Mouse (Mus musculus) CH12.LX (cell line): ENCODE data around the gene Nipsnap3a. TPM values are rescaled to one million over a fixed set of nuclear protein-coding genes. Genes with fewer than 3 reads are reported as not detected.

Source experiments
- DNase-seq: peaks from one replicate; pipeline ENCODE4 v3.0.0-alpha.2; 2013; ENCODE audit errors: extremely low read depth
- H3K27ac ChIP-seq: 2 replicates; pipeline ENCODE4 v1.5.1; 2012; ENCODE audit warnings: low read depth, mild to moderate bottlenecking, control low read depth, moderate library complexity; ENCODE audit not compliant: insufficient read depth
- H3K27me3 ChIP-seq: replicated peaks from 2 replicates; pipeline ENCODE3; 2012; ENCODE audit warnings: inconsistent platforms
- H3K36me3 ChIP-seq, 2 experiments: replicated peaks in 1 of 2; 2 replicates each; pipeline versions ENCODE3 to v1.6.1; 2012; ENCODE audit warnings: inconsistent platforms in 1 of 2, low read length in 1 of 2, mild to moderate bottlenecking in 1 of 2, mixed read lengths in 1 of 2, moderate library complexity in 1 of 2; ENCODE audit not compliant: control insufficient read depth in 1 of 2, insufficient read depth in 1 of 2
- H3K4me1 ChIP-seq, 2 experiments: 2 replicates each; pipeline ENCODE4 v1.6.1; 2012; ENCODE audit warnings: inconsistent platforms in 1 of 2, moderate library complexity in 1 of 2; ENCODE audit not compliant: insufficient read depth in 2 of 2, control insufficient read depth in 1 of 2
- H3K4me2 ChIP-seq: 2 replicates; pipeline ENCODE4 v1.6.1; 2012; ENCODE audit warnings: low read depth, mild to moderate bottlenecking, control low read depth; ENCODE audit not compliant: poor library complexity, insufficient read depth, severe bottlenecking
- H3K4me3 ChIP-seq, 3 experiments: fragments of 150-350 bp in 1 of 3; sonication (generic) in 1 of 3; replicated peaks in 1 of 3; 2 replicates each; pipeline versions ENCODE3 to v1.5.1; 2011 to 2012; ENCODE audit warnings: low read depth in 2 of 3, low read length in 2 of 3, mild to moderate bottlenecking in 2 of 3, moderate library complexity in 2 of 3, control low read depth in 1 of 3, improper control_type of control experiment in 1 of 3, inconsistent platforms in 1 of 3, mixed read lengths in 1 of 3; ENCODE audit not compliant: poor library complexity in 1 of 3
- H3K79me2 ChIP-seq: replicated peaks from 2 replicates; pipeline ENCODE4 v1.6.1; 2012; ENCODE audit warnings: mild to moderate bottlenecking, moderate library complexity; ENCODE audit not compliant: control insufficient read depth, poor library complexity, insufficient read depth, severe bottlenecking; ENCODE audit errors: extremely low read depth
- H3K9ac ChIP-seq: 2 replicates; pipeline ENCODE4 v1.6.1; 2012; ENCODE audit warnings: low read depth, mild to moderate bottlenecking, control low read depth, moderate library complexity; ENCODE audit not compliant: insufficient read depth
- H3K9me3 ChIP-seq: replicated peaks from 2 replicates; pipeline ENCODE3; 2012; ENCODE audit warnings: low read length, inconsistent platforms, mixed read lengths
- BHLHE40 ChIP-seq: IDR thresholded peaks from 2 replicates; pipeline ENCODE4 v1.6.1; 2011; ENCODE audit warnings: mild to moderate bottlenecking, low read depth, low read length, improper control_type of control experiment
- CHD1 ChIP-seq: IDR thresholded peaks from 2 replicates; pipeline ENCODE4 v1.6.1; 2012; ENCODE audit warnings: low read depth, low read length, improper control_type of control experiment, inconsistent platforms
- CTCF ChIP-seq, 2 experiments: IDR thresholded peaks in 1 of 2; conservative IDR thresholded peaks in 1 of 2; 2 replicates each; pipeline ENCODE4 v1.5.1; 2011 to 2012; ENCODE audit warnings: low read depth in 2 of 2, low read length in 2 of 2, improper control_type of control experiment in 1 of 2, inconsistent platforms in 1 of 2, mild to moderate bottlenecking in 1 of 2, moderate library complexity in 1 of 2
- E2F4 ChIP-seq: IDR thresholded peaks from 2 replicates; pipeline ENCODE4 v1.6.1; 2011; ENCODE audit warnings: low read depth, low read length, improper control_type of control experiment; ENCODE audit not compliant: insufficient replicate concordance
- ELF1 ChIP-seq: IDR thresholded peaks from 2 replicates; pipeline ENCODE4 v1.6.1; 2014; ENCODE audit warnings: low read depth, mild to moderate bottlenecking, inconsistent platforms, low read length, improper control_type of control experiment
- EP300 ChIP-seq: IDR thresholded peaks from 2 replicates; pipeline ENCODE4 v1.6.1; 2011; ENCODE audit warnings: low read length, improper control_type of control experiment
- GABPA ChIP-seq: IDR thresholded peaks from 2 replicates; pipeline ENCODE4 v1.6.1; 2012; ENCODE audit warnings: low read depth, low read length, improper control_type of control experiment, inconsistent platforms; ENCODE audit not compliant: insufficient replicate concordance
- HCFC1 ChIP-seq: IDR thresholded peaks from 2 replicates; pipeline ENCODE4 v1.6.1; 2012; ENCODE audit warnings: low read depth, mild to moderate bottlenecking, inconsistent platforms, low read length, improper control_type of control experiment
- IRF4 ChIP-seq: IDR thresholded peaks from 2 replicates; pipeline ENCODE4 v1.6.1; 2014; ENCODE audit warnings: low read depth, mild to moderate bottlenecking, inconsistent platforms, low read length, improper control_type of control experiment
- JUND ChIP-seq: conservative IDR thresholded peaks from 2 replicates; pipeline ENCODE4 v1.6.1; 2011; ENCODE audit warnings: low read depth, low read length, improper control_type of control experiment
- KAT2A ChIP-seq: IDR thresholded peaks from 2 replicates; pipeline ENCODE4 v1.6.1; 2012; ENCODE audit warnings: low read length, improper control_type of control experiment, inconsistent platforms; ENCODE audit not compliant: insufficient replicate concordance
- MAFK ChIP-seq: IDR thresholded peaks from 2 replicates; pipeline ENCODE4 v1.6.1; 2011; ENCODE audit warnings: low read length, improper control_type of control experiment; ENCODE audit not compliant: insufficient replicate concordance
- MAX ChIP-seq: IDR thresholded peaks from 2 replicates; pipeline ENCODE4 v1.6.1; 2011; ENCODE audit warnings: low read length, improper control_type of control experiment
- MAZ ChIP-seq: IDR thresholded peaks from 2 replicates; pipeline ENCODE4 v1.6.1; 2012; ENCODE audit warnings: low read depth, mild to moderate bottlenecking, inconsistent platforms, low read length, improper control_type of control experiment, moderate library complexity
- MEF2A ChIP-seq: IDR thresholded peaks from 2 replicates; pipeline ENCODE4 v1.6.1; 2014; ENCODE audit warnings: low read depth, mild to moderate bottlenecking, inconsistent platforms, low read length, improper control_type of control experiment, borderline replicate concordance
- MXI1 ChIP-seq: IDR thresholded peaks from 2 replicates; pipeline ENCODE4 v1.6.1; 2011; ENCODE audit warnings: mild to moderate bottlenecking, low read depth, low read length, improper control_type of control experiment
- NRF1 ChIP-seq: IDR thresholded peaks from 2 replicates; pipeline ENCODE4 v1.6.1; 2014; ENCODE audit warnings: low read depth, mild to moderate bottlenecking, inconsistent platforms, low read length, improper control_type of control experiment, moderate library complexity
- PAX5 ChIP-seq: IDR thresholded peaks from 2 replicates; pipeline ENCODE4 v1.6.1; 2012; ENCODE audit warnings: low read length, inconsistent platforms, mixed read lengths
- RAD21 ChIP-seq: IDR thresholded peaks from 2 replicates; pipeline ENCODE4 v1.6.1; 2011; ENCODE audit warnings: low read depth, mild to moderate bottlenecking, low read length, improper control_type of control experiment, moderate library complexity
- SIN3A ChIP-seq: IDR thresholded peaks from 2 replicates; pipeline ENCODE4 v1.6.1; 2012; ENCODE audit warnings: low read length, improper control_type of control experiment, inconsistent platforms
- SMC3 ChIP-seq: IDR thresholded peaks from 2 replicates; pipeline ENCODE4 v1.6.1; 2011; ENCODE audit warnings: low read depth, low read length, improper control_type of control experiment
- TBP ChIP-seq: conservative IDR thresholded peaks from 2 replicates; pipeline ENCODE4 v1.6.1; 2011; ENCODE audit warnings: low read depth, low read length, improper control_type of control experiment
- UBTF ChIP-seq: IDR thresholded peaks from 2 replicates; pipeline ENCODE4 v1.6.1; 2012; ENCODE audit warnings: low read depth, mild to moderate bottlenecking, inconsistent platforms, low read length, improper control_type of control experiment, moderate library complexity
- USF1 ChIP-seq: IDR thresholded peaks from 2 replicates; pipeline ENCODE4 v1.6.1; 2014; ENCODE audit warnings: low read depth, mild to moderate bottlenecking, inconsistent platforms, low read length, improper control_type of control experiment
- USF2 ChIP-seq: conservative IDR thresholded peaks from 2 replicates; pipeline ENCODE4 v1.6.1; 2011; ENCODE audit warnings: low read depth, low read length, improper control_type of control experiment
- ZKSCAN1 ChIP-seq: IDR thresholded peaks from 2 replicates; pipeline ENCODE4 v1.6.1; 2012; ENCODE audit warnings: low read depth, inconsistent platforms, low read length, improper control_type of control experiment, borderline replicate concordance
- ZMIZ1 ChIP-seq: IDR thresholded peaks from 2 replicates; pipeline ENCODE4 v1.6.1; 2012; ENCODE audit warnings: low read depth, mild to moderate bottlenecking, inconsistent platforms, low read length, improper control_type of control experiment
- dilution Hi-C: fragments of 300-500 bp; cut with MboI; formaldehyde crosslinking; loops from 2 replicates; pipeline ENCODE4 v1.14.3; 2020; ENCODE audit warnings: low sequenced_read_pairs; ENCODE audit not compliant: extremely low pct_unique_long_range_greater_than_20kb, extremely low pct_ligation_motif_present
- in situ Hi-C: fragments of 300-500 bp; cut with MboI; formaldehyde crosslinking; loops from 3 replicates; pipeline ENCODE4 v1.14.3; 2019; ENCODE audit warnings: low sequenced_read_pairs, low pct_ligation_motif_present, low pct_unique_long_range_greater_than_20kb, mixed read lengths
- polyA plus RNA-seq: library from polyadenylated mRNA; unstranded; fragments of >175 nt; gene quantifications from 2 replicates; pipeline ENCODE4 v1.2.1, GENCODE M21; 2012; ENCODE audit warnings: low read depth; ENCODE audit not compliant: insufficient read length
- total RNA-seq, 2 experiments: library from RNA; depleted of rRNA; stranded (reverse); fragments of 300-350 nt in 1 of 2; fragments of >200 nt in 1 of 2; gene quantifications; 2 replicates each; pipeline ENCODE4 v1.2.3; 2012 to 2014

Gene Nipsnap3a
- total and polyA plus RNA-seq, 3 experiments = not detected

- no peaks in the 10 kb centered on the region for H3K27me3 ChIP-seq
- H3K4me1 ChIP-seq = peaks cover 0 to 3% of the 10 kb centered on the region in 2 experiments; a peak in 1 of 4 replicates
- peak; percentile 50 for DNase-seq
- TF ChIP-seq IRF4 = no peak
- peak; percentile 81 for TF ChIP-seq MAFK
- no peak for TF ChIP-seq CHD1
- TF ChIP-seq HCFC1 = no peak
- peak in 1 of 2 experiments; percentile 76; a peak in 3 of 4 replicates for TF ChIP-seq CTCF (conservative IDR thresholded peaks at IDR 0.05 in 1 of 2, IDR thresholded peaks at IDR 0.05 in 1 of 2; ENCODE audit: low read depth in 2 of 2, low read length in 2 of 2)
- TF ChIP-seq USF2 = no peak
- no peak for TF ChIP-seq GABPA
- no peak for TF ChIP-seq SIN3A
- peak; percentile 77 for TF ChIP-seq RAD21
- no peak for TF ChIP-seq TBP
- no peak for TF ChIP-seq USF1
- TF ChIP-seq EP300 = no peak
- TF ChIP-seq KAT2A = no peak
- TF ChIP-seq ZMIZ1 = no peak
- no peak for TF ChIP-seq ZKSCAN1
- no peak for TF ChIP-seq MEF2A
- TF ChIP-seq SMC3 = peak; percentile 54
- TF ChIP-seq NRF1 = no peak
- no peak for TF ChIP-seq UBTF
- no peak for TF ChIP-seq MXI1
- no peak overlapping the region for H3K4me3 ChIP-seq
- no peaks in the 10 kb centered on the region for H3K79me2 ChIP-seq
- H3K36me3 ChIP-seq = no peaks in the 10 kb centered on the region
- no peak overlapping the region for H3K9ac ChIP-seq
- no peak overlapping the region for H3K27ac ChIP-seq
- in situ Hi-C loops = no loop called here
- H3K9me3 ChIP-seq = no peaks in the 10 kb centered on the region
- dilution Hi-C loops = no loop called here
- H3K4me2 ChIP-seq = no peak overlapping the region
These were observed 30.4 kb upstream of the Nipsnap3a start for GRCm38 (mm10) chr4:52958693-52959092.

GRCm38 (mm10) chr4:52964247-52964646, 24.8 kb upstream of the Nipsnap3a start, which contains the start of gene Olfr270:
Gene Olfr270, plus strand, starts transcription at chr4:52964547.
- H3K9ac ChIP-seq = no peak within 1 kb of the TSS
- H3K79me2 ChIP-seq = no peaks in the 10 kb centered on the region
- no peak for DNase-seq
- no peaks in the 10 kb centered on the region for H3K9me3 ChIP-seq
- H3K27ac ChIP-seq = no peak within 1 kb of the TSS
- H3K27me3 ChIP-seq = no peaks in the 10 kb centered on the region
- in situ Hi-C loops = no loop called here
- TF ChIP-seq BHLHE40 (no peak), MAZ (no peak), MAX (no peak), JUND (no peak), SMC3 (no peak), CHD1 (no peak), NRF1 (no peak), E2F4 (no peak), MAFK (no peak), GABPA (no peak), PAX5 (no peak), ELF1 (no peak), TBP (no peak)
- dilution Hi-C loops = no loop called here
- no peaks in the 10 kb centered on the region for H3K4me1 ChIP-seq
- no peak within 1 kb of the TSS for H3K4me3 ChIP-seq
- no peaks in the 10 kb centered on the region for H3K36me3 ChIP-seq
- no peak within 1 kb of the TSS for H3K4me2 ChIP-seq
